Comparison of ENCODE assay signal across 37 mouse cellular contexts in genomic region chr3:97649022-97649421, GRCm38 (mm10). TPM values are rescaled to one million over a fixed set of nuclear protein-coding genes. Genes with fewer than 3 reads are reported as not detected.
"Had no signal": no experiment of that assay in that cellular context is flagged by ENCODE, and none has a peak within 500 bp of the region (broad histone marks: within the 10 kb centered on the region; RNA-seq: fewer than 3 reads in every experiment).

No protein-coding gene starts in this region.

- H3K4me1 ChIP-seq: hindbrain, embryonic 10.5 days; hindbrain, embryonic 12.5 days; intestine, embryonic 15.5 days; limb, embryonic 10.5 days; limb, embryonic 12.5 days; liver, embryonic 13.5 days had no signal

- H3K27ac ChIP-seq: heart, embryonic 13.5 days; heart, embryonic 15.5 days; hindbrain, embryonic 10.5 days; hindbrain, embryonic 12.5 days; hindbrain, embryonic 14.5 days; intestine, embryonic 15.5 days; left cerebral cortex, adult 2 months; limb, embryonic 10.5 days; limb, embryonic 12.5 days; liver, embryonic 13.5 days; liver, embryonic 15.5 days had no signal

- H3K4me3 ChIP-seq: heart, embryonic 13.5 days; heart, embryonic 15.5 days; hindbrain, embryonic 10.5 days; hindbrain, embryonic 12.5 days; intestine, embryonic 15.5 days; left cerebral cortex, adult 2 months; limb, embryonic 10.5 days; limb, embryonic 12.5 days; liver, embryonic 13.5 days; liver, embryonic 15.5 days had no signal

- ATAC-seq: forebrain, embryonic 16.5 days; hindbrain, embryonic 16.5 days; inflammation-experienced regulatory T-cells, adult 6 months; intestine, embryonic 15.5 days; intestine, postnatal 0 days had no signal

- H3K9me3 ChIP-seq: heart, embryonic 13.5 days; heart, embryonic 15.5 days; hindbrain, embryonic 10.5 days; hindbrain, embryonic 12.5 days; intestine, embryonic 15.5 days; limb, embryonic 10.5 days; limb, embryonic 12.5 days; liver, embryonic 13.5 days; liver, embryonic 15.5 days had no signal

- H3K36me3 ChIP-seq: heart, embryonic 13.5 days; heart, embryonic 15.5 days; hindbrain, embryonic 10.5 days; hindbrain, embryonic 12.5 days; intestine, embryonic 15.5 days; limb, embryonic 10.5 days; limb, embryonic 12.5 days; liver, embryonic 13.5 days had no signal

- H3K9ac ChIP-seq: heart, embryonic 13.5 days; heart, embryonic 15.5 days; hindbrain, embryonic 12.5 days; hindbrain, embryonic 14.5 days; intestine, embryonic 15.5 days; limb, embryonic 12.5 days; liver, embryonic 13.5 days; liver, embryonic 15.5 days; liver, postnatal 0 days had no signal

- H3K4me2 ChIP-seq: heart, embryonic 11.5 days; heart, embryonic 13.5 days; heart, embryonic 15.5 days; hindbrain, embryonic 12.5 days; hindbrain, embryonic 14.5 days; intestine, embryonic 15.5 days; limb, embryonic 12.5 days; liver, embryonic 11.5 days; liver, embryonic 13.5 days; liver, embryonic 15.5 days had no signal

- H3K27me3 ChIP-seq: heart, embryonic 13.5 days; heart, embryonic 15.5 days; hindbrain, embryonic 12.5 days; intestine, embryonic 15.5 days; limb, embryonic 12.5 days; liver, embryonic 13.5 days; liver, embryonic 15.5 days had no signal

- DNase-seq: gastrocnemius, postnatal 14 days; heart, postnatal 4 days; kidney, adult 18-20 months; kidney, adult 9 months; kidney, postnatal 4 days; layer of hippocampus, adult 9-11 months; liver; liver, embryonic 13.5 days; liver, postnatal 0 days; lung, adult 2 months had no signal

RNA-seq across cellular contexts. Expression of gene Gm17651, which starts 25.5 kb away (rescaled TPM):
- total RNA-seq: gastrocnemius, adult 8-10 months; gastrocnemius, postnatal 14 days; gastrocnemius, postnatal 4 days; granulocyte monocyte progenitor cell, adult 5-6 weeks; heart, adult 18-20 months; heart, postnatal 10 days; heart, postnatal 4 days; layer of hippocampus, adult 8-10 months; layer of hippocampus, postnatal 25 days; left cerebral cortex, adult 2 months; left cerebral cortex, postnatal 14 days; left cerebral cortex, postnatal 36 days had no signal
- polyA plus RNA-seq: forebrain, embryonic 16.5 days; frontal cortex, adult 2 months; heart, embryonic 11.5 days; heart, embryonic 13.5 days; heart, embryonic 15.5 days; hindbrain, embryonic 10.5 days; hindbrain, embryonic 12.5 days; hindbrain, embryonic 14.5 days; hindbrain, embryonic 16.5 days; inflammation-experienced regulatory T-cells, adult 6 months; intestine, embryonic 15.5 days; intestine, postnatal 0 days; limb, embryonic 10.5 days; limb, embryonic 12.5 days; limb, embryonic 14.5 days; liver, embryonic 11.5 days; liver, embryonic 13.5 days; liver, embryonic 15.5 days; liver, postnatal 0 days; lung, adult 2 months had no signal
